Mouse (Mus musculus) MEL (cell line): ENCODE results near the gene Tnfsfm13. TPM values are rescaled to one million over a fixed set of nuclear protein-coding genes. Genes with fewer than 3 reads are reported as not detected.

Experiments
- DNase-seq: peaks from one replicate; pipeline ENCODE4 v3.0.0; 2011; ENCODE audit warnings: low read depth, low spot score
- H3K27ac ChIP-seq: 2 replicates; pipeline ENCODE4 v1.5.1; 2012; ENCODE audit warnings: low read depth, mild to moderate bottlenecking, control low read depth, low read length, moderate library complexity; ENCODE audit not compliant: control insufficient read depth
- H3K27me3 ChIP-seq, 2 experiments: fragments of 150-350 bp in 1 of 2; sonication (generic) in 1 of 2; 2 replicates each; pipeline ENCODE4 v1.6.1; 2012; ENCODE audit warnings: low read length in 2 of 2, mild to moderate bottlenecking in 2 of 2, improper control_type of control experiment in 1 of 2, moderate library complexity in 1 of 2; ENCODE audit not compliant: insufficient read depth in 2 of 2, control insufficient read depth in 1 of 2
- H3K36me3 ChIP-seq, 2 experiments: 2 replicates each; pipeline ENCODE4 v1.6.1; 2012 to 2014; ENCODE audit warnings: low read length in 2 of 2, improper control_type of control experiment in 1 of 2, inconsistent platforms in 1 of 2, mild to moderate bottlenecking in 1 of 2; ENCODE audit not compliant: insufficient read depth in 2 of 2, control insufficient read depth in 1 of 2
- H3K4me1 ChIP-seq, 2 experiments: fragments of 150-350 bp in 1 of 2; sonication (generic) in 1 of 2; 2 replicates each; pipeline ENCODE4 v1.6.1; 2012; ENCODE audit warnings: low read length in 2 of 2, improper control_type of control experiment in 1 of 2, mild to moderate bottlenecking in 1 of 2; ENCODE audit not compliant: insufficient read depth in 2 of 2, control insufficient read depth in 1 of 2
- H3K4me3 ChIP-seq, 2 experiments: fragments of 150-350 bp in 1 of 2; sonication (generic) in 1 of 2; 2 replicates each; pipeline ENCODE4 v1.5.1; 2012; ENCODE audit warnings: low read depth in 2 of 2, low read length in 2 of 2, mild to moderate bottlenecking in 2 of 2, moderate library complexity in 2 of 2, control low read depth in 1 of 2, improper control_type of control experiment in 1 of 2; ENCODE audit not compliant: control insufficient read depth in 1 of 2, insufficient read depth in 1 of 2
- H3K79me2 ChIP-seq: 2 replicates; pipeline ENCODE4 v1.6.1; 2012; ENCODE audit warnings: mild to moderate bottlenecking, low read length, moderate library complexity; ENCODE audit not compliant: control insufficient read depth, poor library complexity, insufficient read depth
- H3K9ac ChIP-seq: 2 replicates; pipeline ENCODE4 v1.6.1; 2012; ENCODE audit warnings: low read depth, mild to moderate bottlenecking, control low read depth, low read length, moderate library complexity; ENCODE audit not compliant: control insufficient read depth, poor library complexity, severe bottlenecking
- H3K9me3 ChIP-seq: fragments of 150-350 bp; sonication (generic); replicated peaks from 2 replicates; pipeline ENCODE4 v1.6.1; 2012; ENCODE audit warnings: mild to moderate bottlenecking, low read length, improper control_type of control experiment, moderate library complexity; ENCODE audit not compliant: insufficient read depth
- CHD2 ChIP-seq: IDR thresholded peaks from 2 replicates; pipeline ENCODE4 v1.6.1; 2011; ENCODE audit warnings: low read length, improper control_type of control experiment
- EP300 ChIP-seq, 2 experiments: IDR thresholded peaks; 2 replicates each; pipeline ENCODE4 v1.6.1; 2011; ENCODE audit warnings: improper control_type of control experiment in 2 of 2, low read length in 2 of 2, low read depth in 1 of 2, mild to moderate bottlenecking in 1 of 2
- ETS1 ChIP-seq: IDR thresholded peaks from 2 replicates; pipeline ENCODE4 v1.6.1; 2012; ENCODE audit warnings: low read depth, mild to moderate bottlenecking, inconsistent platforms, low read length, improper control_type of control experiment, moderate library complexity
- GATA1 ChIP-seq: IDR thresholded peaks from 2 replicates; pipeline ENCODE4 v1.6.1; 2011; ENCODE audit warnings: low read depth, low read length, improper control_type of control experiment
- JUND ChIP-seq: IDR thresholded peaks from 2 replicates; pipeline ENCODE4 v1.6.1; 2011; ENCODE audit warnings: low read depth, mild to moderate bottlenecking, improper control_type of control experiment, low read length
- KAT2A ChIP-seq: conservative IDR thresholded peaks from 2 replicates; pipeline ENCODE4 v1.6.1; 2012; ENCODE audit warnings: low read depth, low read length, improper control_type of control experiment, inconsistent platforms
- MEF2A ChIP-seq: IDR thresholded peaks from 2 replicates; pipeline ENCODE4 v1.6.1; 2014; ENCODE audit warnings: low read depth, mild to moderate bottlenecking, inconsistent platforms, low read length, improper control_type of control experiment; ENCODE audit not compliant: poor library complexity, insufficient replicate concordance, severe bottlenecking; ENCODE audit errors: extremely low read depth
- MXI1 ChIP-seq: IDR thresholded peaks from 2 replicates; pipeline ENCODE4 v1.6.1; 2011; ENCODE audit warnings: mild to moderate bottlenecking, low read depth, low read length, improper control_type of control experiment
- MYC ChIP-seq: IDR thresholded peaks from 2 replicates; pipeline ENCODE4 v1.6.1; 2011; ENCODE audit warnings: low read depth, mild to moderate bottlenecking, low read length, improper control_type of control experiment, moderate library complexity
- POLR2AphosphoS2 ChIP-seq: IDR thresholded peaks from 2 replicates; pipeline ENCODE4 v1.6.1; 2011; ENCODE audit warnings: low read length, improper control_type of control experiment
- POLR2AphosphoS5 ChIP-seq: IDR thresholded peaks from 2 replicates; pipeline ENCODE4 v1.6.1; 2012; ENCODE audit warnings: low read depth, borderline replicate concordance, mild to moderate bottlenecking, inconsistent platforms, low read length, moderate library complexity, mixed read lengths
- SIN3A ChIP-seq: IDR thresholded peaks from 2 replicates; pipeline ENCODE4 v1.6.1; 2012; ENCODE audit warnings: low read length, improper control_type of control experiment, inconsistent platforms
- TAL1 ChIP-seq: IDR thresholded peaks from 2 replicates; pipeline ENCODE4 v1.6.1; 2012; ENCODE audit warnings: mild to moderate bottlenecking, inconsistent platforms, low read length, moderate library complexity, mixed read lengths
- USF1 ChIP-seq: IDR thresholded peaks from 2 replicates; pipeline ENCODE4 v1.6.1; 2014; ENCODE audit warnings: low read depth, mild to moderate bottlenecking, inconsistent platforms, low read length, improper control_type of control experiment, moderate library complexity
- USF2 ChIP-seq, 2 experiments: IDR thresholded peaks; 2 replicates each; pipeline ENCODE4 v1.6.1; 2011 to 2012; ENCODE audit warnings: improper control_type of control experiment in 2 of 2, low read length in 2 of 2, borderline replicate concordance in 1 of 2, inconsistent platforms in 1 of 2, low read depth in 1 of 2, mild to moderate bottlenecking in 1 of 2; ENCODE audit not compliant: insufficient read depth in 1 of 2
- ZC3H11A ChIP-seq: IDR thresholded peaks from 2 replicates; pipeline ENCODE4 v1.6.1; 2012; ENCODE audit warnings: low read depth, mild to moderate bottlenecking, inconsistent platforms, low read length, improper control_type of control experiment
- polyA plus RNA-seq, 2 experiments: library from polyadenylated mRNA; stranded (reverse) in 1 of 2; unstranded in 1 of 2; fragments of >175 nt in 1 of 2; fragments of >200 nt in 1 of 2; gene quantifications; 2 replicates each; pipeline versions ENCODE4 v1.2.1 to v1.2.4; 2012; ENCODE audit warnings: low replicate concordance in 2 of 2, low read depth in 1 of 2; ENCODE audit not compliant: insufficient read length in 2 of 2, insufficient read depth in 1 of 2, missing spikeins in 1 of 2
- total RNA-seq: library from RNA; depleted of rRNA; stranded (reverse); fragments of 300-350 nt; gene quantifications from 2 replicates; pipeline ENCODE4 v1.2.3, GENCODE M21; 2012

Tnfsfm13 gene
- total and polyA plus RNA-seq, 3 experiments: not detected

- Histone ChIP-seq H3K4me1 (peaks cover 0 to 4% of the 10 kb centered on the region in 2 experiments; a peak in 3 of 4 replicates), H3K36me3 (peaks cover 8 to 26% of the 10 kb centered on the region in 2 experiments), H3K27ac (no peak overlapping the region), H3K9me3 (no peaks in the 10 kb centered on the region), H3K79me2 (no peaks in the 10 kb centered on the region), H3K4me3 (no peak overlapping the region), H3K9ac (no peak overlapping the region), H3K27me3 (no peaks in the 10 kb centered on the region)
- DNase-seq: no peak
- no peak for TF ChIP-seq TAL1
- no peak for TF ChIP-seq ZC3H11A
- TF ChIP-seq CHD2: no peak
- no peak for TF ChIP-seq MEF2A
- no peak for TF ChIP-seq POLR2AphosphoS5
- TF ChIP-seq MYC: no peak
Measured at GRCm38 (mm10) chr11:69653399-69653798, 42.5 kb downstream of the Tnfsfm13 start.

DNA sequence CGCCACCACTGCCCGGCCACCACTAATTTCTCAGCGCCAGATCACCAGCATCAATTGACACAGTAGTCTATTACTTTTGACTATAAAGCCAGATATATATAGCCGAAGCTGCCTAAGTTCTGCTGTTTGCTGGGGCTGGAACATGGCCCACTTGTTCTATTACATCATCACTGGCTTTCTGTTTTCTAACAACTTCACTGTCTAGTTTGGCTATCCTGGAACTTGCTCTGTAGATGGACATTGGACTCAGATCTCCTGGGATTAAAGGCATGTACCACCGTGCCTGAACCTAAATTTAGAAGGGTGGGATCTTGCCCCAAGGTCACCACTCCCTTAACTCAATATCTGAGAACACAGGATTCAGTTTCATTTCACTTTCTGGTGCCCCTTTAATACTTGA, 50.0 kb downstream of the Tnfsfm13 start:
- Histone ChIP-seq H3K9ac (no peak overlapping the region), H3K27me3 (no peaks in the 10 kb centered on the region), H3K9me3 (no peaks in the 10 kb centered on the region), H3K4me3 (no peak overlapping the region), H3K79me2 (no peaks in the 10 kb centered on the region), H3K4me1 (no peaks in the 10 kb centered on the region), H3K27ac (no peak overlapping the region), H3K36me3 (peaks cover 0 to 56% of the 10 kb centered on the region in 2 experiments; a peak in 2 of 4 replicates)
- no peak for DNase-seq
- TF ChIP-seq SIN3A (no peak), EP300 (IDR thresholded peaks at IDR 0.05; ENCODE audit: low read depth in 1 of 2, low read length in 2 of 2) (no peak)

DNA sequence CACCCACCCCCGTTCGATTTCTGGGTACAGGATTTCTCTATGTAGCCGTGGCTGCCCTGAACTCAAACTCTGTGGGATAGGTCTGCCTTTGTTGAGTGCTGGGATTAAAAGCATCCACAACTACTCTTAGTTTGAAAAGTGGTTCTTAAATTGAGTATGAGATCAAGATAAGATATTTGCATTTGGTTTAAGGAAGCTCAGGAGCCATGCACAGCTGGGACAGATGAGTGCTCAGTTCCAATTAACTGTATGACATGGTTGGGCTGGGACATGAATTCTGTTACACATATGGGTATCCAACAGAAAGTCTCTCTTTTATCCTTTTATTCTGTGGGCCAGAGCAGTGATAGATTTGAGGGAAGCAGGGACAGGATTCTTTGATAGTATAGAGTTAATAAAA, 60.4 kb downstream of the Tnfsfm13 start:
- H3K79me2 ChIP-seq: peaks cover 44% of the 10 kb centered on the region
- no peaks in the 10 kb centered on the region for H3K9me3 ChIP-seq
- no peaks in the 10 kb centered on the region for H3K27me3 ChIP-seq
- H3K9ac ChIP-seq: peak overlapping the region; percentile 37
- peaks cover 19 to 27% of the 10 kb centered on the region in 2 experiments for H3K4me1 ChIP-seq
- H3K36me3 ChIP-seq: peaks cover 28 to 39% of the 10 kb centered on the region in 2 experiments
- peak; percentile 53 for DNase-seq
- no peak overlapping the region for H3K4me3 ChIP-seq
- TF ChIP-seq MXI1: peak; percentile 36; the same call in 1 of the 2 replicates
- no peak for TF ChIP-seq USF2 (IDR thresholded peaks at IDR 0.05; ENCODE audit: borderline replicate concordance in 1 of 2, insufficient read depth in 1 of 2, low read depth in 1 of 2, low read length in 2 of 2)
- no peak for TF ChIP-seq POLR2AphosphoS2
- TF ChIP-seq USF1: no peak
- TF ChIP-seq GATA1: peak; percentile 68
- peak; percentile 77 for TF ChIP-seq SIN3A
- TF ChIP-seq KAT2A: no peak
- no peak for TF ChIP-seq JUND
- 0 out of 2 replicates have a peak, but pooled peaks have one; percentile 47 for TF ChIP-seq ETS1
- TF ChIP-seq EP300 (IDR thresholded peaks at IDR 0.05; ENCODE audit: low read depth in 1 of 2, low read length in 2 of 2): no peak
- H3K27ac ChIP-seq: no peak overlapping the region
